Mouse (Mus musculus) cerebellum, adult 2 months (tissue): ENCODE measurements at regions not wholly inside any gene's neighbourhood (a gene's known extent, or its start where the extent isn't known, plus 50 kb on each side); places are given as distances from the start of the nearest gene placed in this dataset.

Experiments
- CTCF ChIP-seq: fragments of 200-500 bp; IDR thresholded peaks from 2 replicates; pipeline ENCODE4 v1.5.1; 2011; ENCODE audit warnings: low read depth, mild to moderate bottlenecking, control low read depth, low read length, moderate library complexity, borderline replicate concordance; ENCODE audit not compliant: insufficient read depth
- POLR2A ChIP-seq: fragments of 200-500 bp; IDR thresholded peaks from 2 replicates; pipeline ENCODE4 v1.6.1; 2011; ENCODE audit warnings: low read length, control low read depth, borderline replicate concordance; ENCODE audit not compliant: insufficient read depth

GRCm38 (mm10) chr6:31921561-31922152, 128.4 kb upstream of the 1700012A03Rik start:
- TF ChIP-seq CTCF (no peak), POLR2A (no peak)
